Mouse (Mus musculus) left cerebral cortex, adult 11 months (tissue): ENCODE data around the gene Fam205a4.
"Not testable (repeated sequence)": the region's sequence is repeated elsewhere in the genome, so short reads cannot be mapped to it uniquely, and the experiment has no call there.

Experiments used
- DNase-seq: peaks from one replicate; pipeline ENCODE4 v3.0.0; 2022; ENCODE audit warnings: low spot score

Fam205a4 gene

DNA sequence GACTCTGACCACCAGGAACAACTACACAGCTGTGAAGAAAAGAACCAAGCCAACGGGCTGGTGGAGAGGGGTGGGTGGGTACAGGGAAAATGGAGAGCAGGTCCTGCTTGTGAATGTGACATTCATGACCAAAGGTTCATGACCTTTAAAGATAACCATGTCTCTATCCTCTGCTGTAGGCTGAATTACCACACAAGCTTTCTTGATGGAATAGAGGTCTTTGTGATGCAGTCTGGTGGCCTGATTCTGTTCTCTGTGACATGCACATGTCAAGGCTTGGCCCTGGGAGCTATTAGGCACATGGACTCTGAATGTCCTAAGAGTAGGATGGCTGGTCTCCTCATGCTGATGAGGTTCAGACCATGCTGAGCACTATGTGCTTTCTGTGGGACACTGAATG is at the start of gene Fam205a4:
TSS of gene Fam205a4 (plus strand) at position 301 of the 400 bp plus-strand sequence.
- DNase-seq, result not testable (repeated sequence)

DNA sequence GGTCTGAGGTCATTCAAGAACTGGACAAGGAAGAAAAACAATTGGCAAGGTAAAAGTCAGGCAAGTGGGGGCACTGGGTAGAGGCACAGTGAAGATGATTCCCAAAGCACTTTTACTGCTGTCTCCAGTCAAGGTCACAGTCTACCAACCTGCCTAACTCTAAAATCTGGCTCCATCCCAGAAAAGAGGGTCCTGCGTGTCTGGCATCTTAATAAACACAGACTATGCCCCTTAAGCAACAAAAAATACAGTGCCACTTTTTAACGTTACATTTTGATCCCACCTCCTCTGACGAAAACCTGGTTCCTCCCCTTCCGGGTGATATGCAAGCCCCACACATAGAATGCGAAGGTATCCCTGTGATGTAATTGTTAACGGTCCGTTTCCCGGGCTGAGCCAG is 24.6 kb upstream of the Fam205a4 start, which contains the start of gene Gm20878:
TSS of gene Gm20878 (plus strand) at position 301 of the 400 bp plus-strand sequence.
- DNase-seq, result not testable (repeated sequence)
